Mouse (Mus musculus) testis, postnatal 14 days (tissue): ENCODE results near the gene Garem2.

Experiments
- DNase-seq: peaks from one replicate; pipeline ENCODE4 v3.0.0; 2021; ENCODE audit warnings: low spot score

Garem2 gene

GRCm38 (mm10) chr5:30153222-30153621, 48.3 kb downstream of the Garem2 start:
- no peak for DNase-seq

DNA sequence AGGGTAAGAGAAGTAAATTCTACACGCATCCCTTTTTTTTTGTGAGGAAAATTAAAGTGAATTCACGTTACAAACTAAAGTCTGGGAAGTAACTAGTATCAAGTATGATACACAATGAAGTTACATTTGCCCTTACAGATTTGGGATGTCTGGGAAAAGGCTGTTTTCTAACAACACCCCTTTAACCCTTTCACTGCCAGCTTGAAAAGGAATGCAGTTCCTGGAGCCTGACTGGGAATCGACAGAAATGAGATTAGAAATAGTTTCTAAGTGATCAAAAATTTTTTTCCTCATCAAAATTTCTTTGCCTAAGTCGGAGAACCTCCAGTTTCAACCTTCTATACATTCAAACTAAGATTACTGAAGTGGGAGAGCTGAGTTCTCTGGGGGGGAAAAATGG, 49.1 kb downstream of the Garem2 start:
- no peak for DNase-seq

DNA sequence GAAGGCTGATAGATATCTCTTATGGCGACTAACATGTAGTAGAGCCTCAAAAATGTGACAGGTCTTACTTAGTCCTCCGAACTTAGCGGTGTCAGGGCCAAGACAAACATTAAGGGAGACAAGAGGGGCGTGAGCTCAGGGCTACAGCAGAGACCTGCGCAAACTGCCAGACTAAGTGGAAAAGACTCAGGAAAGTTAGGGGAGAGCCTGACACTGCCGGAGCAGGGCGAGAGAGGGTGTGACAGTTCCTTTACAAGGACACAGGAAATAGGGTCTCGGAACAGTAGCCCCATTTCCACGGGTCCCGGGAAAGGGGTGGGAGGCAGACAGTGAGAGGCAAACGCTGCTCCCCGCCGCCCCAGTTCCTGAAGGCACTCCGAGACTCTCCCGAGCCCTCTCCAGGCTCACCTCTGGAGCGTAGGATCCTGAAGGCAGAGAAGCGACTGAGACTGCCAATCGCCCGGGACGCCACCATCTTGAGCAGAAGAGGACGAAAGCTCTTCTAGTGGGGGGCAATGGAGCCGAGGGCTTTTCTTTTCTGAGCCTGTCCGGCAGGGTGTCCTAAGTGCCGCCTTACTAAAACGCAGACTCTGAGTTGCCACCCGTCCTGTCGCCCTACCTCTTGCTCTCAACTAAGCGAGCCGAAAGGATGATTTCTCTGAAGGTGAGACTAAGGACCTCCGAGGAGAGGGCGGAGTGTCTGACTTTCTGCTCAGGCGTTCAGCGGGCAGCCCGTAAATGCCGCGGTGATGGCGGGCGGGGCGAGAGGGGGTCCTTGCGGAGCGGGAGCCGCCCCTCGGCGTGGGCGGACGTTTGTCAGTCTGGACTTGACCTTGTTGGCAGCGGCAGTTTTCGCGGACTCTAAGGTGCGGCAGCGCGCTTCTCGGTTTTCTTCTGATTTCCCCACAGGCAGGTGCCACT, 49.8 kb downstream of the Garem2 start, which contains the start of the genes Hadha and Hadhb:
Hadha (minus strand) TSS at position 689 of the 921 bp plus-strand sequence.
Hadhb (plus strand) TSS at position 775 of the 921 bp plus-strand sequence.
- peak; percentile 92 for DNase-seq

DNA sequence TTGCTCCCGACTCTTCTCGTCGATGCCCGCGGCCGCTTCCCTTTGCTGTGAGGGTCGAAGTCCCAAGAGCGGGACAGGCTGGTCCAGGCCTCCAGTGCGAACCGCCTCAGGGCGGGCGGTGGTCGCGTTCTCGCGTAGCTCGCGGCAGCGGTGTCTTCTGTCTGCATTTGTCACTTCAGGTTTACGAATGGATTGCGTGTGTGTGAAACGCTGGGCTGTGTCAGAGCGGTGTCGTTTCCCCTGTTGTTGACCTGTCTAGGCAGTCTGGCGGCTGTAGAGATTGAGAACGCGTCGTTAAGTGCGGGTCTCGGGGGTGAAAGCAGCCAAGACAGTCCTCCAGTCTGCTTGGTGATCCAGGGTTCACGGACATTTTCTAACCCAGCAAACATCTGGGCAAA, 50.4 kb downstream of the Garem2 start:
- no peak for DNase-seq

GRCm38 (mm10) chr5:30155821-30156629, 51.1 kb downstream of the Garem2 start:
- no peak for DNase-seq

GRCm38 (mm10) chr5:30159601-30160000, 54.6 kb downstream of the Garem2 start:
- DNase-seq, result no peak

- DNase-seq, result no peak
Observed at GRCm38 (mm10) chr5:30161836-30162235, 56.9 kb downstream of the Garem2 start.

DNA sequence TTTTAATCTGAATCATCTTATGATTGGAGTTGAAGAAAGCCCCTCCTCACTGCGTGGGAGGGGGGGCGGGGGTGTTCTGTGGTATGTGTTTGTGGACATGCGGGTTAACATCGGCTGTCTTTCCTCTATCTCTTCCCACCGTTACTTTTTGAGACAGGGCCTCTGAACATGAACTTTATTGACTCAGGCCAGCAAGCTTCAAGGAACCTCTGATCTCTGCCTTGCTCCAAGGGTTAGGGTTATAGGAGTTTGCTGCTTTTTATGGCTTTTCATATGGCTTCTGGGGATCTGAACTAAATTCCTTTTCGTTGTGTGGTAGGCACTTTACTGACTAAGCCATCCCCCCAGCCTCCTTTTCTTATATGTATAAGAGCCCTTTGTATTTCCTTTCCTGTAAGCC, 57.4 kb downstream of the Garem2 start:
- DNase-seq, result no peak

DNA sequence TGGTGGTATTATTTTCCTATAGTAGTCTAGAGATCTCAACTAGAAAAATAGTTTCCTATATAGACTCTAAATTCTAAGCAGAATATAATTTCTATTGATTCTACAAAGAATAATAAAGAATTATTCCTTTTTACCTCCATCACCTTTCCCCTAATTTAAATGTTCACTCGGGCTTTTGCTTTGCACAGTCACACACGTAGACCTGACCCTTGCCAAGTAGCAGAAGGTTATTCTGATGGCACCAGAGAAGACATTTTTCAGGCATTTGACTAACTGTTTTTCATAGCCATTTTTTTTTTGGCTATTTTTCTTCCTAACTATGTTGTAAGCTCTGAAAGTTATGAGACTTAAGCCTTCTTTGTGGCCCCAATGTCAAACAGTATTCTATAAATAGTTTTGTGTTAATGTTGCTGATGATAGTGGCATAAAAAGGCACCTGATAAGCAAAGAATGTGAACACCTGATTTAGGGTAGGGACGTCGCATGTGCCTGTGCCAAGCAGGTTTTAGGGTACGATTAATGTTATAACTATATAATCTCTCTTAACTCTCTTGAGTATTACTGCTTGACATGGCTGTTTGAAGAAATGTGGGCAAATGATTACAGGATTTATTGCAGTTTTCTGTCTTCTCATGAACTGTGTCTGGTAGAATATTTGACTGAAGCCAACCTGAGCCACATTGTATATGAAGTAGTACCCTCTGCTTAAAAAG, 60.4 kb downstream of the Garem2 start:
- no peak for DNase-seq
